Mouse (Mus musculus) heart, embryonic 12.5 days (tissue): ENCODE data around the gene Iqgap1. TPM values are rescaled to one million over a fixed set of nuclear protein-coding genes. Genes with fewer than 3 reads are reported as not detected.

Experiments used
- ATAC-seq: fragments of 200-750 bp; cut with Nextera tagmentation; 2 replicates; pipeline ENCODE4 v1.8.0; 2017; ENCODE audit warnings: moderate TSS enrichment, moderate library complexity; ENCODE audit not compliant: insufficient number of reproducible peaks, low FRiP score
- H3K27ac ChIP-seq: fragments of 300-500 bp; sonication (generic); 2 replicates; pipeline ENCODE4 v1.5.1; 2016; ENCODE audit warnings: mild to moderate bottlenecking, moderate library complexity; ENCODE audit not compliant: poor library complexity, severe bottlenecking
- H3K27me3 ChIP-seq: fragments of 300-500 bp; sonication (generic); replicated peaks from 2 replicates; pipeline ENCODE4 v1.6.1; 2016; ENCODE audit warnings: mild to moderate bottlenecking, moderate library complexity
- H3K36me3 ChIP-seq: fragments of 300-500 bp; sonication (generic); 2 replicates; pipeline ENCODE4 v1.6.1; 2016; ENCODE audit warnings: mild to moderate bottlenecking, moderate library complexity
- H3K4me1 ChIP-seq: fragments of 300-500 bp; sonication (generic); replicated peaks from 2 replicates; pipeline ENCODE4 v1.6.1; 2016; ENCODE audit warnings: mild to moderate bottlenecking
- H3K4me2 ChIP-seq: fragments of 300-500 bp; sonication (generic); 2 replicates; pipeline ENCODE4 v1.6.1; 2016; ENCODE audit warnings: mild to moderate bottlenecking, moderate library complexity
- H3K4me3 ChIP-seq: fragments of 300-500 bp; sonication (generic); 2 replicates; pipeline ENCODE4 v1.5.1; 2016; ENCODE audit warnings: mild to moderate bottlenecking
- H3K9ac ChIP-seq: fragments of 300-500 bp; sonication (generic); 2 replicates; pipeline ENCODE4 v1.6.1; 2016; ENCODE audit warnings: mild to moderate bottlenecking, moderate library complexity
- H3K9me3 ChIP-seq: fragments of 300-500 bp; sonication (generic); replicated peaks from 2 replicates; pipeline ENCODE4 v1.6.1; 2016; ENCODE audit warnings: mild to moderate bottlenecking, moderate library complexity
- WGBS: fragments of 180-500 bp; shearing (Covaris S2); methylation state at CpG from one replicate; pipeline ENCODE4 v1.1.7; 2016; 5-methylcytosine and 5-hydroxymethylcytosine counted together
- polyA plus RNA-seq: library from polyadenylated mRNA; unstranded; fragments of >200 nt; fragmentation: Nextera tagmentation; extraction: Ambion mirVana; gene quantifications from 2 replicates; pipeline ENCODE4 v1.2.1, GENCODE M21; 2016

Iqgap1 gene
- polyA plus RNA-seq, 1 experiment from 2014 or later, result 41.3 TPM

GRCm38 (mm10) chr7:80743920-80744630 is 81.7 kb downstream of the Iqgap1 start:
- Histone ChIP-seq H3K27me3 (no peaks in the 10 kb centered on the region), H3K36me3 (peaks cover 69% of the 10 kb centered on the region), H3K27ac (peak overlapping the region; percentile 88), H3K4me3 (no peak overlapping the region), H3K4me2 (no peak overlapping the region), H3K9ac (no peak overlapping the region), H3K9me3 (no peaks in the 10 kb centered on the region), H3K4me1 (peaks cover 52% of the 10 kb centered on the region)
- 67% methylated on average over 9 of the region's 9 CpGs for WGBS
- no peak for ATAC-seq

- H3K4me3 ChIP-seq, result no peak overlapping the region
- H3K36me3 ChIP-seq, result peaks cover 68% of the 10 kb centered on the region
- no peak overlapping the region for H3K27ac ChIP-seq
- H3K4me1 ChIP-seq, result peaks cover 51% of the 10 kb centered on the region
- ATAC-seq, result no peak
- 89% methylated on average over 3 of the region's 3 CpGs for WGBS
- H3K4me2 ChIP-seq, result no peak overlapping the region
- H3K9ac ChIP-seq, result no peak overlapping the region
- no peaks in the 10 kb centered on the region for H3K9me3 ChIP-seq
- no peaks in the 10 kb centered on the region for H3K27me3 ChIP-seq
Observed at GRCm38 (mm10) chr7:80742671-80743070, 83.1 kb downstream of the Iqgap1 start.

- no peak overlapping the region for H3K27ac ChIP-seq
- ATAC-seq, result no peak
- no peaks in the 10 kb centered on the region for H3K9me3 ChIP-seq
- H3K27me3 ChIP-seq, result no peaks in the 10 kb centered on the region
- peaks cover 39% of the 10 kb centered on the region for H3K4me1 ChIP-seq
- WGBS, result 28% methylated on average over 7 of the region's 7 CpGs
- H3K9ac ChIP-seq, result no peak overlapping the region
- H3K4me2 ChIP-seq, result no peak overlapping the region
- no peak overlapping the region for H3K4me3 ChIP-seq
- H3K36me3 ChIP-seq, result peaks cover 74% of the 10 kb centered on the region
Observed at GRCm38 (mm10) chr7:80740954-80741353, 84.8 kb downstream of the Iqgap1 start.

GRCm38 (mm10) chr7:80736199-80736598 is 89.6 kb downstream of the Iqgap1 start:
- Histone ChIP-seq H3K4me1 (peaks cover 18% of the 10 kb centered on the region), H3K27ac (no peak overlapping the region), H3K9me3 (no peaks in the 10 kb centered on the region), H3K4me3 (no peak overlapping the region), H3K4me2 (no peak overlapping the region), H3K36me3 (peaks cover 90% of the 10 kb centered on the region), H3K27me3 (no peaks in the 10 kb centered on the region), H3K9ac (no peak overlapping the region)
- no peak for ATAC-seq
- WGBS, result 85% methylated on average over 10 of the region's 10 CpGs

GRCm38 (mm10) chr7:80732986-80733385 is 92.8 kb downstream of the Iqgap1 start:
- Histone ChIP-seq H3K4me1 (peaks cover 31% of the 10 kb centered on the region), H3K4me3 (no peak overlapping the region), H3K36me3 (peaks cover 93% of the 10 kb centered on the region), H3K4me2 (no peak overlapping the region), H3K9me3 (no peaks in the 10 kb centered on the region), H3K9ac (no peak overlapping the region), H3K27me3 (no peaks in the 10 kb centered on the region), H3K27ac (no peak overlapping the region)
- 83% methylated on average over 11 of the region's 11 CpGs for WGBS
- no peak for ATAC-seq

GRCm38 (mm10) chr7:80729662-80730061 is 96.1 kb downstream of the Iqgap1 start:
- H3K9ac ChIP-seq, result no peak overlapping the region
- H3K27ac ChIP-seq, result 0 out of 2 replicates have a peak overlapping the region, but pooled peaks have one; percentile 36
- H3K27me3 ChIP-seq, result no peaks in the 10 kb centered on the region
- no peaks in the 10 kb centered on the region for H3K9me3 ChIP-seq
- H3K4me1 ChIP-seq, result peaks cover 26% of the 10 kb centered on the region
- H3K36me3 ChIP-seq, result peaks cover 94% of the 10 kb centered on the region
- no peak for ATAC-seq
- no peak overlapping the region for H3K4me3 ChIP-seq
- 22% methylated on average over 8 of the region's 8 CpGs for WGBS
- no peak overlapping the region for H3K4me2 ChIP-seq

GRCm38 (mm10) chr7:80721041-80721440 is 104.7 kb downstream of the Iqgap1 start:
- ATAC-seq, result no peak
- H3K27ac ChIP-seq, result no peak overlapping the region
- H3K4me1 ChIP-seq, result no peaks in the 10 kb centered on the region
- H3K27me3 ChIP-seq, result no peaks in the 10 kb centered on the region
- no peak overlapping the region for H3K4me2 ChIP-seq
- no peaks in the 10 kb centered on the region for H3K9me3 ChIP-seq
- no peak overlapping the region for H3K4me3 ChIP-seq
- peaks cover 89% of the 10 kb centered on the region for H3K36me3 ChIP-seq
- no peak overlapping the region for H3K9ac ChIP-seq
- WGBS, result 57% methylated on average over 9 of the region's 9 CpGs

- no peak for ATAC-seq
- 87% methylated on average over 7 of the region's 7 CpGs for WGBS
Observed at GRCm38 (mm10) chr7:80719582-80719981, 106.2 kb downstream of the Iqgap1 start.

GRCm38 (mm10) chr7:80719038-80719437 is 106.7 kb downstream of the Iqgap1 start:
- 78% methylated on average over 2 of the region's 2 CpGs for WGBS
- H3K36me3 ChIP-seq, result peaks cover 87% of the 10 kb centered on the region

More at GRCm38 (mm10) chr7:80719582-80719981, 106.2 kb downstream of the Iqgap1 start:
- Histone ChIP-seq H3K9ac (no peak overlapping the region), H3K9me3 (no peaks in the 10 kb centered on the region), H3K4me3 (no peak overlapping the region), H3K4me1 (no peaks in the 10 kb centered on the region), H3K4me2 (no peak overlapping the region), H3K27ac (no peak overlapping the region), H3K27me3 (no peaks in the 10 kb centered on the region), H3K36me3 (peaks cover 89% of the 10 kb centered on the region)

GRCm38 (mm10) chr7:80718471-80718870 is 107.3 kb downstream of the Iqgap1 start:
- no peak overlapping the region for H3K4me2 ChIP-seq
- no peaks in the 10 kb centered on the region for H3K4me1 ChIP-seq
- H3K4me3 ChIP-seq, result no peak overlapping the region
- peaks cover 87% of the 10 kb centered on the region for H3K36me3 ChIP-seq
- no peak for ATAC-seq
- no peaks in the 10 kb centered on the region for H3K27me3 ChIP-seq
- no peak overlapping the region for H3K9ac ChIP-seq
- WGBS, result 91% methylated on average over 8 of the region's 8 CpGs
- no peaks in the 10 kb centered on the region for H3K9me3 ChIP-seq
- no peak overlapping the region for H3K27ac ChIP-seq

More at GRCm38 (mm10) chr7:80719038-80719437, 106.7 kb downstream of the Iqgap1 start:
- no peak for ATAC-seq
- Histone ChIP-seq H3K4me3 (no peak overlapping the region), H3K4me2 (no peak overlapping the region), H3K27me3 (no peaks in the 10 kb centered on the region), H3K27ac (no peak overlapping the region), H3K4me1 (no peaks in the 10 kb centered on the region), H3K9ac (no peak overlapping the region), H3K9me3 (no peaks in the 10 kb centered on the region)

- H3K4me2 ChIP-seq, result no peak overlapping the region
- peaks cover 84% of the 10 kb centered on the region for H3K36me3 ChIP-seq
Observed at GRCm38 (mm10) chr7:80716758-80717157, 109.0 kb downstream of the Iqgap1 start.

GRCm38 (mm10) chr7:80715306-80715705 is 110.5 kb downstream of the Iqgap1 start:
- Histone ChIP-seq H3K4me2 (no peak overlapping the region), H3K9ac (no peak overlapping the region), H3K27ac (no peak overlapping the region), H3K27me3 (no peaks in the 10 kb centered on the region), H3K4me1 (no peaks in the 10 kb centered on the region), H3K36me3 (peaks cover 77% of the 10 kb centered on the region), H3K4me3 (no peak overlapping the region), H3K9me3 (no peaks in the 10 kb centered on the region)
- 89% methylated on average over 7 of the region's 7 CpGs for WGBS
- ATAC-seq, result no peak

More at GRCm38 (mm10) chr7:80716758-80717157, 109.0 kb downstream of the Iqgap1 start:
- no peaks in the 10 kb centered on the region for H3K27me3 ChIP-seq
- ATAC-seq, result no peak
- H3K9ac ChIP-seq, result no peak overlapping the region
- no peak overlapping the region for H3K27ac ChIP-seq
- no peaks in the 10 kb centered on the region for H3K4me1 ChIP-seq
- 63% methylated on average over 9 of the region's 9 CpGs for WGBS
- no peak overlapping the region for H3K4me3 ChIP-seq
- no peaks in the 10 kb centered on the region for H3K9me3 ChIP-seq
